Mouse (Mus musculus): Measurements from ENCODE around the gene Smo.

The Smo gene

GRCm38 (mm10) chr6:29728035-29728434 is 7.3 kb upstream of the Smo start:
- no peak for DNase-seq

- no peak for DNase-seq
Measured at GRCm38 (mm10) chr6:29729491-29729890, 5.8 kb upstream of the Smo start.

- DNase-seq = peak; percentile 95
Measured at GRCm38 (mm10) chr6:29735689-29736451, 567 bp downstream of the Smo start.

- no peak for DNase-seq
Measured at GRCm38 (mm10) chr6:29736610-29737458, 1.5 kb downstream of the Smo start.

- no peak for DNase-seq
Measured at GRCm38 (mm10) chr6:29751466-29752152, 16.3 kb downstream of the Smo start.

GRCm38 (mm10) chr6:29753336-29753735 is 18.0 kb downstream of the Smo start:
- DNase-seq = no peak

- no peak for DNase-seq
Measured at GRCm38 (mm10) chr6:29756001-29756400, 20.7 kb downstream of the Smo start.

GRCm38 (mm10) chr6:29756476-29756875 is 21.2 kb downstream of the Smo start:
- peak; percentile 63 for DNase-seq

- DNase-seq = peak; percentile 93
Measured at GRCm38 (mm10) chr6:29758417-29758816, 23.1 kb downstream of the Smo start.

GRCm38 (mm10) chr6:29759012-29759679 is 23.8 kb downstream of the Smo start:
- peak; percentile 86 for DNase-seq

- DNase-seq = peak; percentile 67
Measured at GRCm38 (mm10) chr6:29760397-29760796, 25.1 kb downstream of the Smo start.

GRCm38 (mm10) chr6:29761282-29761681 is 26.0 kb downstream of the Smo start:
- DNase-seq = peak; percentile 74

GRCm38 (mm10) chr6:29762524-29762923 is 27.2 kb downstream of the Smo start:
- DNase-seq = peak; percentile 81

- peak; percentile 86 for DNase-seq
Measured at GRCm38 (mm10) chr6:29766874-29767273, 31.6 kb downstream of the Smo start.

GRCm38 (mm10) chr6:29767813-29768660 is 32.7 kb downstream of the Smo start, which contains the start of gene Ahcyl2:
TSS of gene Ahcyl2 (plus strand) at chr6:29768011.
- peak; percentile 100 for DNase-seq

GRCm38 (mm10) chr6:29768791-29769441 is 33.6 kb downstream of the Smo start:
- peak; percentile 95 for DNase-seq

GRCm38 (mm10) chr6:29770672-29771321 is 35.5 kb downstream of the Smo start:
- no peak for DNase-seq

- DNase-seq = no peak
Measured at GRCm38 (mm10) chr6:29772236-29772635, 36.9 kb downstream of the Smo start.

GRCm38 (mm10) chr6:29774161-29774560 is 38.9 kb downstream of the Smo start:
- peak; percentile 61 for DNase-seq

- DNase-seq = peak; percentile 68
Measured at GRCm38 (mm10) chr6:29775609-29776008, 40.3 kb downstream of the Smo start.
